Mouse (Mus musculus): ENCODE results near the gene Apom. TPM values are rescaled to one million over a fixed set of nuclear protein-coding genes. Genes with fewer than 3 reads are reported as not detected.

Apom gene
- total RNA-seq, 1 experiment = 10.0 TPM

DNA sequence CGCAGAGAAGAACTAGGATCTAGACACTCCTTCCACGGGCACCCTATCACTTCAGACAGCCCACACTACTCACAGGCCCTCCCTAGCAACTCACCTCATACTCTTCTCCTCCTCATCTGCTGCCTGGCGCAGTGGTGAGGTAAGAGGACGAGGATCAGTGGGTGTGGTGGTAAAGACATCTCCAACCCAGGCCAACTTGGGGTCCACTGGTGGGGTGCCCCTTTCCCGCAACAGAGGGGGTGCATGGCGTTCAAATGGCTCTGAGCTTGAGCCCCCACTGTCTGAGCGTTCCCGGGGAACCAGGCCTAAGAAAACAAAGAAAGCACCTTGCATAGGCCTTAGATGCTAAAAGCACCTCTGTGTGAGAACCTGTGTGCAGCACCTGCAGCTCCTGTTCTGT, 25.4 kb upstream of the Apom start:
- H3K4me1 ChIP-seq (ENCODE audit: control insufficient read depth in 2 of 2, insufficient read depth in 2 of 2, low read length in 2 of 2, poor library complexity in 1 of 2) = peaks cover 0 to 11% of the 10 kb centered on the region in 2 experiments; a peak in 1 of 4 replicates
- H3K36me3 ChIP-seq (ENCODE audit: control insufficient read depth, insufficient read depth, low read length, poor library complexity, severe bottlenecking) = peaks cover 99% of the 10 kb centered on the region
- H3K27ac ChIP-seq (ENCODE audit: insufficient read depth, low read depth, low read length, poor library complexity, severe bottlenecking) = no peak overlapping the region
- no peaks in the 10 kb centered on the region for H3K9me3 ChIP-seq (ENCODE audit: control insufficient read depth, insufficient read depth, low read depth, low read length)
- in situ Hi-C loops (cut with MboI; ENCODE audit: low sequenced_read_pairs in 2 of 2, unreplicated experiment in 2 of 2) = no loop called here
- no peak for DNase-seq (ENCODE audit: low read depth, low spot score)
- no peak overlapping the region for H3K4me3 ChIP-seq (ENCODE audit: insufficient read depth in 1 of 2, low read depth in 1 of 2, low read length in 2 of 2, poor library complexity in 1 of 2, severe bottlenecking in 1 of 2)
- TF ChIP-seq CHD2 (IDR thresholded peaks at IDR 0.05; ENCODE audit: low read depth, low read length) (no peak), HCFC1 (IDR thresholded peaks at IDR 0.05; ENCODE audit: borderline replicate concordance, insufficient read depth, low read length) (no peak), MAFK (IDR thresholded peaks at IDR 0.05; ENCODE audit: insufficient read depth, low read depth, low read length) (no peak), ZNF384 (IDR thresholded peaks at IDR 0.05; ENCODE audit: low read depth, low read length) (no peak), ZC3H11A (IDR thresholded peaks at IDR 0.05; ENCODE audit: borderline replicate concordance, low read depth, low read length) (no peak)
- no peak overlapping the region for H3K9ac ChIP-seq (ENCODE audit: insufficient read depth, low read depth, low read length, poor library complexity, severe bottlenecking)

DNA sequence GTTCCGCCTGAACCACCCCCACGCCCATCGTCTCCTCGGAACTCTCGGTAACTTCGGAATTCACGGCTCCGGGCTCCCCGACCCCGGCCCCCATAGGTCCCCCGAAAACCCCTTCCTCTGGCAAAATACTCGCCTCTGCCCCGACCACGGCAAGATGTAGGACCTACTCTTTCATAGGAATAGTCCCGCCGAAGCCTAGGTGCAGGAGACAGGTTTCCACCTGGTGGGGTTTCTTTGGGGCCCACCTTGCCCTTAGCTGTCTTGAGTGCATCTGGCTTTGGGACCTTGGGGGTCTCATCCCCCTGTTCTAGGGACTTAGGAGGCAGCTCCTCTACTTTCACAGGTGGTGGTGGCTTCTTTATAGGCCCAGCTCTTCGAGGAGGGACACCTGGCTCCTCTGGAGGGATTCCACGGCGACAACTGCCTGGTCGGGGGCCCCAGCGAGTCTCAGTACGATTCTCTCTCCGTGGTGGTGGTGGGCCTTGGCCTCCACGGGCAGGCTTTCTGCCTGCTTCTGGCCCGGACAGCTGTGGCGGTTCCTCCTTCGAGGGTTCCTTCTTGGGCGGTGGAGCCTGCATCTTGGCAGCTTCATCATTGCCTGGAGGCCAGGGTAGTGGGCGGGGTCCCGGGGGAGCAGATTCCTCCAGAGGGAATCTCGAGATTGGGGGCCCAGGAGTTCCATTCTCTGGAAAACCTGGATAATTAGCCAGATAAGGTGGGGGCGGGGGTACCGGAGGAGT, 24.8 kb upstream of the Apom start:
- no peaks in the 10 kb centered on the region for H3K9me3 ChIP-seq (ENCODE audit: control insufficient read depth, insufficient read depth, low read depth, low read length)
- no peak for DNase-seq (ENCODE audit: low read depth, low spot score)
- no peak for TF ChIP-seq CHD2 (IDR thresholded peaks at IDR 0.05; ENCODE audit: low read depth, low read length)
- TF ChIP-seq ZNF384 (IDR thresholded peaks at IDR 0.05; ENCODE audit: low read depth, low read length) = no peak
- TF ChIP-seq ZC3H11A (IDR thresholded peaks at IDR 0.05; ENCODE audit: borderline replicate concordance, low read depth, low read length) = no peak
- no peak for TF ChIP-seq MAFK (IDR thresholded peaks at IDR 0.05; ENCODE audit: insufficient read depth, low read depth, low read length)
- no peak for TF ChIP-seq HCFC1 (IDR thresholded peaks at IDR 0.05; ENCODE audit: borderline replicate concordance, insufficient read depth, low read length)
- H3K36me3 ChIP-seq (ENCODE audit: control insufficient read depth, insufficient read depth, low read length, poor library complexity, severe bottlenecking) = peaks cover 98% of the 10 kb centered on the region
- no peak overlapping the region for H3K4me3 ChIP-seq (ENCODE audit: insufficient read depth in 1 of 2, low read depth in 1 of 2, low read length in 2 of 2, poor library complexity in 1 of 2, severe bottlenecking in 1 of 2)
- H3K27ac ChIP-seq (ENCODE audit: insufficient read depth, low read depth, low read length, poor library complexity, severe bottlenecking) = no peak overlapping the region
- in situ Hi-C loops (cut with MboI; ENCODE audit: low sequenced_read_pairs in 2 of 2, unreplicated experiment in 2 of 2) = no loop called here
- peaks cover 0 to 7% of the 10 kb centered on the region in 2 experiments; a peak in 1 of 4 replicates for H3K4me1 ChIP-seq (ENCODE audit: control insufficient read depth in 2 of 2, insufficient read depth in 2 of 2, low read length in 2 of 2, poor library complexity in 1 of 2)
- no peak overlapping the region for H3K9ac ChIP-seq (ENCODE audit: insufficient read depth, low read depth, low read length, poor library complexity, severe bottlenecking)

DNA sequence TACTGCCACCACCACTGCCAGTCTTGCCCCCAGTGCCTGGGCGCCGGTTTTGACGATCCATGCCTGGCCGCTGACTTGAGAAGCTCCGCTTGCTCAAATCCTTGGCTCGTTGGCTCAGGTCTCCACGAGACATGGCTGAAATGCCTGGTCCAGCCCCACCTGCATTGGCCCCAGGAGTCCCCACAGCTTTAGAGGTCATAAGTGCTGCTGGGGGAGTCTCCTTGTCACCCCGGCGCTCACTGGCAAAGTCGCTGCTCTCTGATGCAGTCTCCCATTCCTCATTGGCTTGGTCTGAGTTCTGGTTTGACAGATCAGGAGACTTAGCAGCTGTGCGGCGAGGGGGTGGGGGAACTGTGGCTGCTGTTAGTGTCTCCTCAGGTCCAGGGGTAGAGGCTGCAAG, 23.6 kb upstream of the Apom start:
- Histone ChIP-seq H3K36me3 (ENCODE audit: control insufficient read depth, insufficient read depth, low read length, poor library complexity, severe bottlenecking) (peaks cover 95% of the 10 kb centered on the region), H3K27ac (ENCODE audit: insufficient read depth, low read depth, low read length, poor library complexity, severe bottlenecking) (no peak overlapping the region), H3K4me3 (ENCODE audit: insufficient read depth in 1 of 2, low read depth in 1 of 2, low read length in 2 of 2, poor library complexity in 1 of 2, severe bottlenecking in 1 of 2) (no peak overlapping the region), H3K4me1 (ENCODE audit: control insufficient read depth in 2 of 2, insufficient read depth in 2 of 2, low read length in 2 of 2, poor library complexity in 1 of 2) (0 out of 4 replicates have a peak, but pooled peaks cover 0 to 4% of the 10 kb centered on the region in 2 experiments), H3K9ac (ENCODE audit: insufficient read depth, low read depth, low read length, poor library complexity, severe bottlenecking) (no peak overlapping the region), H3K9me3 (ENCODE audit: control insufficient read depth, insufficient read depth, low read depth, low read length) (no peaks in the 10 kb centered on the region)
- in situ Hi-C loops (cut with MboI; ENCODE audit: low sequenced_read_pairs in 2 of 2, unreplicated experiment in 2 of 2) = no loop called here
- TF ChIP-seq ZNF384 (IDR thresholded peaks at IDR 0.05; ENCODE audit: low read depth, low read length) (no peak), CHD2 (IDR thresholded peaks at IDR 0.05; ENCODE audit: low read depth, low read length) (no peak), HCFC1 (IDR thresholded peaks at IDR 0.05; ENCODE audit: borderline replicate concordance, insufficient read depth, low read length) (no peak), MAFK (IDR thresholded peaks at IDR 0.05; ENCODE audit: insufficient read depth, low read depth, low read length) (no peak), ZC3H11A (IDR thresholded peaks at IDR 0.05; ENCODE audit: borderline replicate concordance, low read depth, low read length) (no peak)
- DNase-seq (ENCODE audit: low read depth, low spot score) = no peak

DNA sequence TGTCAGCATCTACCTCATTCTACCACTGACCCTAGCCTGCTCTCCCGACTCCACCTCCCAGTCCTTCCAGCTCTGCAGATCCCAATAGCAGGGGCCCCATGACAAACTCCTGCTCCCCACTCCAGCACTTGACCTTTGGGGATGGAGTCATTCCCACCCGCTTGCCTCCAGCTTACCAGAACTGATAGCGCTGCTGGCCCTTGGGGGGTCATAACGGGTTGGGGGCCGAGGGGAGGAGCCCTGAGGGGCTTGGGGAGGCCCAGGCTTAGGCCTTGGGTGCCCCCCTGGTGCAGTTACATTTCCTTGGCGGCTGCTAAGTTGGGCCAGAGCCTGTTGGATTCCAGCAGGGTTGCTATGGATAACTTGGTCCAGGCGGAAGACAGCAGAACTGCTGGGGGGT, 22.8 kb upstream of the Apom start:
- Histone ChIP-seq H3K9ac (ENCODE audit: insufficient read depth, low read depth, low read length, poor library complexity, severe bottlenecking) (no peak overlapping the region), H3K9me3 (ENCODE audit: control insufficient read depth, insufficient read depth, low read depth, low read length) (no peaks in the 10 kb centered on the region), H3K27ac (ENCODE audit: insufficient read depth, low read depth, low read length, poor library complexity, severe bottlenecking) (no peak overlapping the region), H3K4me3 (ENCODE audit: insufficient read depth in 1 of 2, low read depth in 1 of 2, low read length in 2 of 2, poor library complexity in 1 of 2, severe bottlenecking in 1 of 2) (no peak overlapping the region), H3K36me3 (ENCODE audit: control insufficient read depth, insufficient read depth, low read length, poor library complexity, severe bottlenecking) (peaks cover 95% of the 10 kb centered on the region), H3K4me1 (ENCODE audit: control insufficient read depth in 2 of 2, insufficient read depth in 2 of 2, low read length in 2 of 2, poor library complexity in 1 of 2) (0 out of 4 replicates have a peak, but pooled peaks cover 0 to 4% of the 10 kb centered on the region in 2 experiments)
- DNase-seq (ENCODE audit: low read depth, low spot score) = no peak
- TF ChIP-seq CHD2 (IDR thresholded peaks at IDR 0.05; ENCODE audit: low read depth, low read length) (no peak), MAFK (IDR thresholded peaks at IDR 0.05; ENCODE audit: insufficient read depth, low read depth, low read length) (no peak), ZNF384 (IDR thresholded peaks at IDR 0.05; ENCODE audit: low read depth, low read length) (no peak), ZC3H11A (IDR thresholded peaks at IDR 0.05; ENCODE audit: borderline replicate concordance, low read depth, low read length) (no peak), HCFC1 (IDR thresholded peaks at IDR 0.05; ENCODE audit: borderline replicate concordance, insufficient read depth, low read length) (no peak)
- in situ Hi-C loops (cut with MboI; ENCODE audit: low sequenced_read_pairs in 2 of 2, unreplicated experiment in 2 of 2) = no loop called here

Measured in ES-E14 (cell line).